Mouse (Mus musculus) limb, embryonic 12.5 days (tissue): ENCODE measurements at regions not wholly inside any gene's neighbourhood (a gene's known extent, or its start where the extent isn't known, plus 50 kb on each side); places are given as distances from the start of the nearest gene placed in this dataset.

Experiments used
- ATAC-seq: fragments of 200-750 bp; cut with Nextera tagmentation; 2 replicates; pipeline ENCODE4 v1.8.0; 2017; ENCODE audit warnings: low read depth, moderate TSS enrichment; ENCODE audit not compliant: insufficient number of reproducible peaks, insufficient read depth, low FRiP score, low TSS enrichment
- H3K27ac ChIP-seq: fragments of 300-500 bp; sonication (generic); 2 replicates; pipeline ENCODE4 v1.5.1; 2016; ENCODE audit warnings: mild to moderate bottlenecking, moderate library complexity
- H3K27me3 ChIP-seq: fragments of 300-500 bp; sonication (generic); 2 replicates; pipeline ENCODE4 v1.6.1; 2016; ENCODE audit warnings: mild to moderate bottlenecking, moderate library complexity
- H3K36me3 ChIP-seq: fragments of 300-500 bp; sonication (generic); 2 replicates; pipeline ENCODE4 v1.6.1; 2016; ENCODE audit warnings: mild to moderate bottlenecking, moderate library complexity
- H3K4me1 ChIP-seq: fragments of 300-500 bp; sonication (generic); replicated peaks from 2 replicates; pipeline ENCODE4 v1.6.1; 2016
- H3K4me2 ChIP-seq: fragments of 300-500 bp; sonication (generic); 2 replicates; pipeline ENCODE4 v1.6.1; 2016; ENCODE audit warnings: mild to moderate bottlenecking, moderate library complexity
- H3K4me3 ChIP-seq: fragments of 300-500 bp; sonication (generic); replicated peaks from 2 replicates; pipeline ENCODE4 v1.5.1; 2016; ENCODE audit warnings: mild to moderate bottlenecking
- H3K9ac ChIP-seq: fragments of 300-500 bp; sonication (generic); replicated peaks from 2 replicates; pipeline ENCODE4 v1.6.1; 2016; ENCODE audit warnings: mild to moderate bottlenecking, moderate library complexity
- H3K9me3 ChIP-seq: fragments of 300-500 bp; sonication (generic); 2 replicates; pipeline ENCODE4 v1.6.1; 2016; ENCODE audit warnings: mild to moderate bottlenecking, moderate library complexity
- WGBS: fragments of 180-500 bp; shearing (Covaris S2); methylation state at CpG from one replicate; pipeline ENCODE4 v1.1.7; 2016; 5-methylcytosine and 5-hydroxymethylcytosine counted together

DNA sequence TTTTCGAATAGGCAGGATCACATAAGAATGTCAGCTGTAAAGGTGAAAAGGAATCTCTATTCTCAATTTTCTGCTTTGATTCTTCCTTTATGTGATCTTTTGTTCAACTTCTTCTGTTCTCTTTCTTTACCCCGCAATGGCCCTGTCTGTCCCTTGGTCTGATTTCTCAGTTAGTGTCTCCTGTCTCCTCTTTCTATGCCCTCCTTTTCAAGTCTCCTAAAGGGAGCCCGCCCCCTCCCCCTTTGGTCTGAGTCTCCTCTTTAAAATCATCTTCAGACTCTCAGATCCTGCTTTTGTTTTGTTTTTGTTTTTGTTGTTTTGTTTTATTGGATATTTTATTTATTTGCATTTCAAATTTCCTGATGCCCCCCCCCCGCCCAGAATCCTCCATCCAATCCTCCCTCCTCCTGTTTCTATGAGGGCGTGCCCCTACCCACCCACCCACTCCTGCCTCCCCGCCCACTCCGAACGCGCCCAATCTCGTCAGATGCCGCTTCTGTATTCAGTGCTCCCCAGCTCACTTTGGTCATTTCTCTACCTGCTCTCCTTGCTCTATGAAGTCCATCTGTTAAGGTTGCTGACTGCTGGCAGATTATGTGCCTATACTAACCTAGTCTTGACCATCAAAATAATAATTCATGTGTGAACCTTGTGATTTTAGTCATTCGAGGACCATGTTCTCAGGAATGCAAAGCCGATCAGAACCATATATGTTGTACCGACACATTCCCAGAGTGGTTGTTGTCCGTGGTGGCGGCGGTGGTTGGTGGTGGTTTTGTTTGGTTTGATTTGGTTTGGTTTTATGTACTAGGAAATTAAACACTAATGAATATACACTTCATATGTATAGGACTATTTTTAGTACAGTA lies 487.9 kb upstream of the Adam24 start:
- H3K9me3 ChIP-seq = no peaks in the 10 kb centered on the region
- peak overlapping the region; percentile 35 for H3K4me2 ChIP-seq
- H3K36me3 ChIP-seq = no peaks in the 10 kb centered on the region
- H3K4me1 ChIP-seq = no peaks in the 10 kb centered on the region
- H3K27ac ChIP-seq = no peak overlapping the region
- H3K27me3 ChIP-seq = no peaks in the 10 kb centered on the region
- no peak overlapping the region for H3K4me3 ChIP-seq
- 45% methylated on average over 17 of the region's 17 CpGs for WGBS
- peak; percentile 59; the same call in 1 of the 2 replicates for ATAC-seq
- no peak overlapping the region for H3K9ac ChIP-seq

DNA sequence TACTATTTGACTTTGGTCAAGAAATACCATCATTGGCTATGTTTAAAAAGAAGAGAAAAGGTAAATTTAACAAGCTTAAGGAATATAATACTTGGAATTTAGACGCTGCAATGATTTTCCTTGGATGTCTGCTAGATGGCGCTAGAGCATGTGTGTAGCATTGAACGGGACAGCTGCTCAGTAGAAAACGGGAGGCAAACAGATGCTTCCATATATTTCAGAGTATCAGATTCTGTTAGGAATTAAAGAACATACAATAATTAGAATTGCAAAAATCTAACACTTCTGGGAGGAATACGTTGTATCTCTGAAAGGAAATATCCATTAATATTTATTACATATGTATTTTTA lies 487.3 kb upstream of the Adam24 start:
- Histone ChIP-seq H3K9me3 (no peaks in the 10 kb centered on the region), H3K4me2 (peak overlapping the region; percentile 35; the same call in 1 of the 2 replicates), H3K4me1 (no peaks in the 10 kb centered on the region), H3K27me3 (no peaks in the 10 kb centered on the region), H3K4me3 (no peak overlapping the region), H3K36me3 (no peaks in the 10 kb centered on the region), H3K27ac (no peak overlapping the region), H3K9ac (no peak overlapping the region)
- WGBS = 4% methylated on average over 5 of the region's 5 CpGs
- ATAC-seq = no peak; the same call in 1 of the 2 replicates

DNA sequence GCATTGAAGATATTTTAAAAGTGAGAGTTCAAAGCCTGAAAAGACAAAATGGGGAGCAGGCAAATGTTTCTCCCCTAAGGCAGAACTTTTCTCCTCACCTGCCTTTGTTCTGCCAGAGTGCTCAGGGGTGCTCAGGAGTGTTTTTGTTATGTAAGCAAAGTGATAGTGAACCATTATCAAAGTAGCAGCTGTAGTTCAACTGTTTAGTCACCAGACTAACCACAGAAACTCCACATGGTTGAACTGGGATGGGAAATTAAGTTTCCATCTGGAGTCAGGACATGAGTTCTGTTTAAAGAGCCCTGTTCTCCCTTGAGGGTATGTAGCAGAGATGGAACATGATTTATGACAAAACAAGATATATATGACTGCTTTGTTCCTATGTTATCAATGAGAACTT lies 482.6 kb upstream of the Adam24 start:
- Histone ChIP-seq H3K36me3 (no peaks in the 10 kb centered on the region), H3K27ac (no peak overlapping the region), H3K4me1 (no peaks in the 10 kb centered on the region), H3K27me3 (no peaks in the 10 kb centered on the region), H3K4me2 (no peak overlapping the region), H3K9ac (no peak overlapping the region), H3K9me3 (no peaks in the 10 kb centered on the region), H3K4me3 (no peak overlapping the region)
- ATAC-seq = no peak

DNA sequence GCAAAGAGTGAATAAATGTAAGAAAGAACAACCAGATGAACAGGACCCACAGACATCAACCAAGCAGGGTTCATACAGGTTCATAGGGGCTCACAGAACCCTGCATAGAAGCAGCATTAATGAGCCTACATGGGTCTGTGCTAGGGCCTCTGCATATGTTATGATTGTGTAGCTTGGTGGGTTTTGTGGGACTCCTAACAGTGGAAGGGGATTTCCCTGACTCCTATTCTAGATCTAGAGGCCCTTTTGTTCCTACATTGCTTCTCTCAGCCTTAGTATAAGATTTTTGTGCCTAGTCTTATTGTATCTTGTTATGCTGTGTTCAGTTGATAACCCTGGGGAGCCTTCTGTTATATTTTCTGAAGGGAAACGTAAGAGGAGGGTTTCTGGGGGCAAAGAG lies 481.7 kb upstream of the Adam24 start:
- ATAC-seq = no peak
- no peaks in the 10 kb centered on the region for H3K36me3 ChIP-seq
- no peak overlapping the region for H3K9ac ChIP-seq
- no peak overlapping the region for H3K4me3 ChIP-seq
- H3K27ac ChIP-seq = no peak overlapping the region
- H3K27me3 ChIP-seq = no peaks in the 10 kb centered on the region
- no peaks in the 10 kb centered on the region for H3K4me1 ChIP-seq
- H3K4me2 ChIP-seq = no peak overlapping the region
- WGBS = 49% methylated on average over 1 of the region's 1 CpGs
- no peaks in the 10 kb centered on the region for H3K9me3 ChIP-seq

DNA sequence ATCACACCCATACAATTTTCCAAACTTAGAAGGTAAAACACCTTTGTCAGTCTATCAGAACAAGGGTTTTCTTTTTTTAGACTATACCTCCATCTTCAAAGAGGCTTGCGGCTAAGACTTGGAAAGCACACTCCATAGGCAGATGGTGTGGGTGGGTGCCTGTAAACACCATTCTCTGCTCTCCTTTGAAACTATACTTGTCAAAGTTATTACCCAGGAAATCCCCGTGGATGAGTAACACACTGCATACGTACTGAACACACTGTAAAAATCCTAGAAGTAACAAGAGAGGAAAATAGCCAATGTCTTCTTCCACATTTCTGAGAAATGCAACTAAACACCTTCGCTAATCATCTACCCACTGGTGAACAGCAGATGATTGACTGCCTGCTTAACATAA lies 464.0 kb upstream of the Adam24 start:
- 82% methylated on average over 4 of the region's 4 CpGs for WGBS
- Histone ChIP-seq H3K4me3 (no peak overlapping the region), H3K9me3 (no peaks in the 10 kb centered on the region), H3K27ac (no peak overlapping the region), H3K4me2 (no peak overlapping the region), H3K4me1 (no peaks in the 10 kb centered on the region), H3K36me3 (no peaks in the 10 kb centered on the region), H3K27me3 (no peaks in the 10 kb centered on the region), H3K9ac (no peak overlapping the region)
- no peak for ATAC-seq

DNA sequence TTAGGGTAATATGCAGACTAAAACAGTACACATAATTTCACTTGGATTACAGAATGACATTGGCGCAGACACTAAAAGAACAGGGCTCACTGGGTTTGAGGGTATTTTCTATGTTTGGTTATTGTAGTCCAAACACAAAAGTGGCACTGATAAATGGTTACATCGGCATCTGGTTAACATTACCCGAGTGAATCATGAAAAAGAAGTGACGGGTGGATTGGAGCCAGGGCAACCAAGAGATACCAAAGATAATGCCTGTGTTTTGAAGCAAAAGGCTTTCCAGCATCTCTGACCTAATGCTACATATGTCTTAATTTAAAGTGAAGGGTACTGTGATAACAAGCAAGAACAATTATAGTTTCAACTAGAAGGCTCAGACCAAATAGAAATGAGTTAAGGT lies 451.4 kb upstream of the Adam24 start:
- no peaks in the 10 kb centered on the region for H3K36me3 ChIP-seq
- H3K27ac ChIP-seq = no peak overlapping the region
- no peaks in the 10 kb centered on the region for H3K9me3 ChIP-seq
- ATAC-seq = no peak
- no peaks in the 10 kb centered on the region for H3K4me1 ChIP-seq
- H3K4me2 ChIP-seq = no peak overlapping the region
- H3K9ac ChIP-seq = no peak overlapping the region
- WGBS = 37% methylated on average over 4 of the region's 4 CpGs
- no peak overlapping the region for H3K4me3 ChIP-seq
- H3K27me3 ChIP-seq = no peaks in the 10 kb centered on the region

DNA sequence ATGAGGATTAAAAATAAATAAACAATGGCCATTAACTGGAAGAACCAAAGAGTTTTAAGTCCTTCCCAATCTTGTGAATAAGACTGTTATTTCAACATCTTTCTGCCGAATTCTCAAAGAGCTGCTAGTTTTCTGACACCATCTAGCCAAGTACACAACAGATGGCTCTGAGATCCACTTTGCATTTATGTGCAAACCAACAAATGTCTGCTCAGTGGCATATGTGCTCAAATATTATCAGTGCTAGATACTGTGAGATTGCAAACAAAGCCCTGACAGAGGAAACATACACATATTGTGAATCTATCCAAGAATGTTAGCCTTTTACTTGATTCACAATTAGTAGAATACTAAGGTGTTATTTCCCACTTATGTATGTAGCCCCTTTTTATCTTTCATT lies 447.6 kb upstream of the Adam24 start:
- Histone ChIP-seq H3K4me1 (no peaks in the 10 kb centered on the region), H3K36me3 (no peaks in the 10 kb centered on the region), H3K9me3 (no peaks in the 10 kb centered on the region), H3K27me3 (no peaks in the 10 kb centered on the region), H3K4me2 (no peak overlapping the region), H3K27ac (no peak overlapping the region), H3K9ac (no peak overlapping the region), H3K4me3 (no peak overlapping the region)
- 87% methylated on average over 1 of the region's 1 CpGs for WGBS
- ATAC-seq = no peak
